10 mouse cellular contexts compared by ENCODE assay signal in genomic region chr12:52772494-52773280, GRCm38 (mm10).
A peak's percentile ranks its signal among the peaks of the same experiment; 100 is the strongest.
DNase-seq lines count a peak whose midpoint lies in the region; ATAC-seq and TF ChIP-seq lines count a peak whose summit lies in the region.
"Had no signal": no experiment of that assay in that cellular context is flagged by ENCODE, and none has a peak within 500 bp of the region (broad histone marks: within the 10 kb centered on the region; RNA-seq: fewer than 3 reads in every experiment).

No protein-coding gene starts in this region.

- no peaks in the 10 kb centered on the region for H3K36me3 ChIP-seq in lung, embryonic 15.5 days
- H3K36me3 ChIP-seq in lung, postnatal 0 days (ENCODE audit: insufficient read depth, low read length) = no peaks in the 10 kb centered on the region
- H3K36me3 ChIP-seq in intestine, embryonic 16.5 days (ENCODE audit: control insufficient read depth, insufficient read depth, low read length) = no peaks in the 10 kb centered on the region
- no peaks in the 10 kb centered on the region for H3K36me3 ChIP-seq in stomach, embryonic 15.5 days
- H3K36me3 ChIP-seq: liver, embryonic 15.5 days had no signal

- no peak for TF ChIP-seq EP300 in lung, postnatal 0 days (IDR thresholded peaks at IDR 0.05)

- 0 out of 2 replicates have a peak overlapping the region, but pooled peaks have one; percentile 3 for H3K4me2 ChIP-seq in lung, embryonic 15.5 days
- no peak overlapping the region for H3K4me2 ChIP-seq in lung, postnatal 0 days (replicated peaks; ENCODE audit: low read depth, low read length)
- H3K4me2 ChIP-seq in intestine, embryonic 16.5 days (ENCODE audit: low read depth, low read length) = 0 out of 2 replicates have a peak overlapping the region, but pooled peaks have one; percentile 31
- no peak overlapping the region; the same call in 1 of the 2 replicates for H3K4me2 ChIP-seq in stomach, embryonic 15.5 days
- H3K4me2 ChIP-seq: liver, embryonic 15.5 days had no signal

- no peak overlapping the region for H3K9ac ChIP-seq in lung, embryonic 15.5 days
- no peak overlapping the region for H3K9ac ChIP-seq in lung, postnatal 0 days (replicated peaks; ENCODE audit: low read depth)
- no peak overlapping the region for H3K9ac ChIP-seq in intestine, embryonic 16.5 days (ENCODE audit: low read depth, low read length)
- H3K9ac ChIP-seq in stomach, embryonic 15.5 days = no peak overlapping the region
- H3K9ac ChIP-seq: liver, embryonic 15.5 days had no signal

- DNase-seq in cerebellum, postnatal 10 days = peak; percentile 49 to 52
- no peak for DNase-seq in cerebellum, postnatal 4 days (ENCODE audit: low spot score in 2 of 2)
- DNase-seq in lung, postnatal 0 days (ENCODE audit: low spot score) = no peak
- no peak for DNase-seq in thymus, postnatal 25 days
- no peak for DNase-seq in kidney, postnatal 10 days
- DNase-seq: B cell, adult 2 months had no signal

- H3K27me3 ChIP-seq in lung, embryonic 15.5 days = no peaks in the 10 kb centered on the region
- no peaks in the 10 kb centered on the region for H3K27me3 ChIP-seq in lung, postnatal 0 days (replicated peaks; ENCODE audit: insufficient read depth, low read length)
- no peaks in the 10 kb centered on the region for H3K27me3 ChIP-seq in intestine, embryonic 16.5 days (replicated peaks; ENCODE audit: control insufficient read depth, insufficient read depth, low read length)
- H3K27me3 ChIP-seq in stomach, embryonic 15.5 days (replicated peaks) = no peaks in the 10 kb centered on the region
- H3K27me3 ChIP-seq: liver, embryonic 15.5 days had no signal

- H3K9me3 ChIP-seq in lung, embryonic 15.5 days = no peaks in the 10 kb centered on the region
- H3K9me3 ChIP-seq in lung, postnatal 0 days (ENCODE audit: low read length) = no peaks in the 10 kb centered on the region
- no peaks in the 10 kb centered on the region for H3K9me3 ChIP-seq in intestine, embryonic 16.5 days (ENCODE audit: control insufficient read depth, low read length)
- H3K9me3 ChIP-seq in stomach, embryonic 15.5 days = no peaks in the 10 kb centered on the region
- H3K9me3 ChIP-seq: liver, embryonic 15.5 days had no signal

- WGBS in lung, embryonic 15.5 days = 28% methylated on average over 10 of the region's 11 CpGs
- 23% methylated on average over 11 of the region's 11 CpGs for WGBS in lung, postnatal 0 days
- 21% methylated on average over 10 of the region's 11 CpGs for WGBS in intestine, embryonic 16.5 days
- WGBS in stomach, embryonic 15.5 days = 28% methylated on average over 11 of the region's 11 CpGs

- H3K4me1 ChIP-seq in lung, embryonic 15.5 days = peaks cover 20% of the 10 kb centered on the region
- 0 out of 2 replicates have a peak, but pooled peaks cover 5% of the 10 kb centered on the region for H3K4me1 ChIP-seq in lung, postnatal 0 days (ENCODE audit: insufficient read depth, low read depth, low read length)
- peaks cover 7% of the 10 kb centered on the region for H3K4me1 ChIP-seq in intestine, embryonic 16.5 days (ENCODE audit: control insufficient read depth, insufficient read depth, low read length)
- H3K4me1 ChIP-seq in stomach, embryonic 15.5 days = 0 out of 2 replicates have a peak, but pooled peaks cover 11% of the 10 kb centered on the region
- H3K4me1 ChIP-seq: liver, embryonic 15.5 days had no signal

- H3K4me3 ChIP-seq in lung, embryonic 15.5 days = no peak overlapping the region
- no peak overlapping the region for H3K4me3 ChIP-seq in lung, postnatal 0 days (ENCODE audit: low read depth, low read length)
- H3K4me3 ChIP-seq in intestine, embryonic 16.5 days (ENCODE audit: low read length) = no peak overlapping the region
- no peak overlapping the region for H3K4me3 ChIP-seq in stomach, embryonic 15.5 days (replicated peaks)
- H3K4me3 ChIP-seq: liver, embryonic 15.5 days had no signal

- peak overlapping the region; percentile 56 for H3K27ac ChIP-seq in lung, embryonic 15.5 days
- H3K27ac ChIP-seq in lung, postnatal 0 days (ENCODE audit: low read length) = no peak overlapping the region
- H3K27ac ChIP-seq in intestine, embryonic 16.5 days (ENCODE audit: low read length) = peak overlapping the region; percentile 73
- H3K27ac ChIP-seq in stomach, embryonic 15.5 days = peak overlapping the region; percentile 77
- H3K27ac ChIP-seq: liver, embryonic 15.5 days had no signal

- no peak for TF ChIP-seq CTCF in lung, postnatal 0 days (IDR thresholded peaks at IDR 0.05)

- ATAC-seq in lung, embryonic 15.5 days (ENCODE audit: borderline replicate concordance, extremely low read depth, low FRiP score, low TSS enrichment) = peak; percentile 59; the same call in 1 of the 2 replicates
- ATAC-seq in lung, postnatal 0 days = no peak
- ATAC-seq in intestine, embryonic 16.5 days = peak; percentile 58; the same call in 1 of the 2 replicates
- peak; percentile 73 for ATAC-seq in stomach, embryonic 15.5 days (ENCODE audit: insufficient read depth, low FRiP score, low read depth)

Comparison
In these comparisons a context has a peak if more than half of its experiments do, and no peak if none do; other contexts are left out.
1. DNase-seq: peak in cerebellum, postnatal 10 days (2 of 2); none in cerebellum, postnatal 4 days (0 of 2), lung, postnatal 0 days (single experiment), thymus, postnatal 25 days (single experiment) and kidney, postnatal 10 days (single experiment).
2. H3K4me2 ChIP-seq: peak in lung, embryonic 15.5 days (single experiment) and intestine, embryonic 16.5 days (single experiment); none in lung, postnatal 0 days (single experiment) and stomach, embryonic 15.5 days (single experiment).